Mouse (Mus musculus) adrenal gland, postnatal 36 days (tissue): ENCODE results near the gene Lamp1. TPM values are rescaled to one million over a fixed set of nuclear protein-coding genes. Genes with fewer than 3 reads are reported as not detected.

Experiments
- DNase-seq, 2 experiments: peaks; one replicate each; pipeline ENCODE4 v3.0.0; 2021; ENCODE audit warnings: mixed read lengths in 1 of 2
- long read RNA-seq, 2 experiments: library from polyadenylated mRNA; stranded (forward); transcript quantifications; one replicate each; pipeline ENCODE4 v2.0.0; 2021; ENCODE audit warnings: borderline sequencing depth in 2 of 2
- total RNA-seq, 2 experiments: library from RNA; stranded (reverse); gene quantifications; 2 replicates each; pipeline ENCODE4 v1.2.3; 2021

Lamp1 gene
- total RNA-seq = 100 to 1,000 TPM; 442 to 454 TPM
- long read RNA-seq, experiment 1, transcript Lamp1-201 (9 exons, 2,229 nt) = major isoform, 475 of 612 reads
- long read RNA-seq, experiment 1, partial matches to known transcripts = 96 of 612 reads
- long read RNA-seq, experiment 1, other reads (novel, unspliced or antisense) = 41 of 612 reads
- long read RNA-seq, experiment 2, transcript Lamp1-201 (9 exons, 2,229 nt) = major isoform, 218 of 267 reads
- long read RNA-seq, experiment 2, partial matches to known transcripts = 30 of 267 reads
- long read RNA-seq, experiment 2, other reads (novel, unspliced or antisense) = 19 of 267 reads

GRCm38 (mm10) chr8:13158718-13159376 is at the start of gene Lamp1:
Lamp1 (plus strand) TSS chr8:13159161.
- peak; percentile 99 to 100 for DNase-seq

DNA sequence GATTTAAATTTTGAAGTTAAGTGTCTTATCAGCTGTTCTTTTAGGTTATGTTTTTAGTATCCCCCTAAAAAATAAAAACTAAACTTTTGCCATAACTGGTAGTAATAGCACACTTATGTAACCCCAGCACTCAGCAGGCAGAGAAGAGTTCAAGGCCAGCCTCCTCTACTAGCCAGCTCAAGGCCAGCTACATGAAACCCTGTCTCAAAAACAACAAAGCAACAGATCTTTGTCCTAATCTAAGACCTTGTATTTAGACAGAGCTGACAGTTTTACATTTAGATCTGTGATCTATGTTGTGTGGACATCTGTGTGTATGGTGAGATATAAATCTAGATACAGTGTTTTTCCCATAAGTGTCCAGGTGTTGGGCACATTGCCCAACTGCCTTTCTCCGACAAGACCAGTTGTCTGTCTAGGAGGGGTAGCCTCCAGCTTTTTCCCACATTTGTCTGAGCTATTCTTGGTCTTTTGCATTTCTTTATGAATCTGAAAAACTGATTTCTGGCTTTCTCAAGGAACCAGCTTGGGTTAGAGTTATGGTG is 49.5 kb upstream of the Lamp1 start:
- peak; percentile 52 to 60 for DNase-seq

- no peak for DNase-seq
These were observed 47.0 kb upstream of the Lamp1 start for GRCm38 (mm10) chr8:13111917-13112316.

DNA sequence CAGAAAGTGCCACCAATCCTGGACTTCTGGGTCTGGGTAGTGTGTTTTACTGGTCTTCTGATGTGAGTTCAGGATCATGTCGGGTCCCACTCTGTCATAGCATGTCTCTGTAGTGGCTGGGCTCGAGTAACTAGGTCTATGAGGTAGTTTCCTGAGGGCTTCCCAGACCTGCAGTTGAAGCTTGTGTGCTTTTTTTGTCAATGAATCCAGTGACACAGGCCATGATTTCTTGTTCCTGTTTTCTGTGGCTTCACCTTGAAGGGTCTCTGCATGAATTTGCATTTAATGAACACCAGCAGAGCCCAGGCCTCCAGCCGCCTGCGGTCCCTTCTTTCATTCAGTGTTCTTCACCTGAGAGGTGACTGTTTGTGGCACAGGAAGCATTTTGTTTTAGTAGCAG is 45.7 kb upstream of the Lamp1 start:
- no peak for DNase-seq

GRCm38 (mm10) chr8:13117096-13117495 is 41.9 kb upstream of the Lamp1 start:
- DNase-seq = peak; percentile 85 to 86

DNA sequence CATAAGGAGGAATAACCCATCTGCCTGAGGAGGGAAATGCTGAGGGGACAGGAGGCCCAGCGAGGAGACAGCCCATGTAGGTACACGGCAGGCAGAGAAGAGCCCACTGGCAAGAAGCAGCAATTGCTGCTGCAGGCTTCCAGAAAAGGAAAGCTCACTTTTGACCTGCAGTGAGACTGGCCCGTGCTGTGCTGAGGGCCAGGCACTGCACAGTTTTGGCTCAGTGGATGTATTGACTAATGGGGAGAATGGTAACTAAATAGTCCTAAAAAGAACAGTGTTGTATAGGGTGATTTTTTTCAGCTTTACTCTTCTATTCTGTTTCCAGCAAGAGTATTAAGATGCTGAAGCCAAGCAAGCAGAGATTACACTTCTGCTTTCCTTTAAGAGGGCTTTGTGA is 40.4 kb upstream of the Lamp1 start:
- DNase-seq = no peak

- DNase-seq = no peak
These were observed 37.9 kb upstream of the Lamp1 start for GRCm38 (mm10) chr8:13120882-13121665.

- DNase-seq = no peak
These were observed 36.0 kb upstream of the Lamp1 start for GRCm38 (mm10) chr8:13122887-13123421.

DNA sequence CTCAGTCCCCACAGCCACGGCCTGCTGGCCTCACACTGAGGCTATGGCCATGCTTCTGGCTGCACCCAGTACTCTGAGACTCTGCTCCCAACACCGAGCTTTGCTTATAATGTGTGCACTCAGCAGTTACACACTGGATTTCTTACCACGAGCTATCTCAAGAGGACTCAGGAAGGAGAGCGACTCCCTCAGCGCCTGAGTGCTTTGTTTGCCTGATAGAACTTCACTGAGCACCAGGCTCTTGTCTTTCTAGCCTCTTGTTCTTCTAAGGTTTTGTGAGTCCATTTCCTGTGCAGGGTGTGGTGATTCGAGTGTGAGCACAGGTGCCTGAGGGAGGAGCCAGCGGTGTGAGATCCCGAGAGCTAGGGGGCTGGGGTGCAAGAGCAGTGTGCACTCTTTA is 34.1 kb upstream of the Lamp1 start:
- no peak for DNase-seq

- DNase-seq = peak; percentile 44 to 73
These were observed 26.7 kb upstream of the Lamp1 start for GRCm38 (mm10) chr8:13132220-13132619.

- DNase-seq = no peak
These were observed 19.2 kb upstream of the Lamp1 start for GRCm38 (mm10) chr8:13139641-13140182.

DNA sequence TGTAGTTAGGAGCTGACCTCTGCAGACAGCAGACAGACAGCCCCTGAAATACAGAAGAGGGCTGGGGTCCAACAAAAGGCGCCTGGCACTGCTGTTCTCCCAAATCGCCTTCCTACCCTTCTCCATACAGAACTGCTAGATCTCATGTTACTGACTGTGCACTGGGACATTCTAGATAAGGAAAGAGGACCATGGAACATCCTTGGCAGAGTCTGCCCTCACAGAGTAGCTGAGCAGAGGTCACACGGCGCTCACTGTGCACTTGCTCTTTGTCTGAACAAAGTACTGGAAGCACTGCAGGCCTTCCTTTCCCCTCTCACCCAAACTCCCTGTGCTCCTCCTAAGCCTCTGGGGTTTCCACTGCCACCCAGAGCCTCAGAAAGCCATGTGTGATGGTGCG is 17.3 kb upstream of the Lamp1 start:
- no peak for DNase-seq

DNA sequence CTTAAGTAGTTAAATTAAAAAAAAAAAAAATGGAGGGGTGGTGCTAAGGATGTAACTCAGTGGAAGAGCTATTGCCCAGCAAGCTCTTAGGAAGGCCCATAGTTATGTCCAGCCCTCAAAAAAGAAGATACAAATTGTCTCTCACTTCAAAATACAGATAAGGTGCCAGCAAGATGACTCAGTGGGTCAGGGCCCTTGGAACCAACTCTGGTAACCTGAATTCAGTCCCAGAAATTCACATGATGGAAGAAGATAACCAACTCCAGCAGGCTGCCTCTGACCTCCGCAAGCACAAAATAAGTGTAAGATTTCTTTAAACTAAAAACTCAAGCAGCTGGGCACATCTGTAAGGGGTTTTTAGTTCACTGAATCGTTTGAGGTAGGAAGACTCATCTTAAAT is 10.5 kb upstream of the Lamp1 start:
- DNase-seq = peak; percentile 62 to 64

DNA sequence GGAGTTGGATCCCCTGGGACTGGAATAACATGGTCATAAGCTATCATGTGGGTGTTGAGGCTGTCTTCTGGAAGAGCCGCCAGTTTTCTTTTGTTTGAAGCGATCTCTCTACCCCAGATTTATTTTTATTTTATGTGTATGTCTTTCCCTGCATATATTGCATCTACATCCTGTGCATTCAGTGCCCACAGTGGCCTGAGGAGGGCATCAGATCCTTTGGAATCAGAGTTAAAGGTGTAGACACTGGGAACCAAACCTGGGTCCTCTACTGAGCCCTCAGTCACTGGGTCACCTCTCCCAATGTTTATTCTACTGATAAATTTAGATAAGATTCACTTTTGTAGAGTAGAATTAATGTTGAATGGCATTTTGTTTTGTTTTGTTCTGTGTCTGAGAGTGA is 9.7 kb upstream of the Lamp1 start:
- no peak for DNase-seq

DNA sequence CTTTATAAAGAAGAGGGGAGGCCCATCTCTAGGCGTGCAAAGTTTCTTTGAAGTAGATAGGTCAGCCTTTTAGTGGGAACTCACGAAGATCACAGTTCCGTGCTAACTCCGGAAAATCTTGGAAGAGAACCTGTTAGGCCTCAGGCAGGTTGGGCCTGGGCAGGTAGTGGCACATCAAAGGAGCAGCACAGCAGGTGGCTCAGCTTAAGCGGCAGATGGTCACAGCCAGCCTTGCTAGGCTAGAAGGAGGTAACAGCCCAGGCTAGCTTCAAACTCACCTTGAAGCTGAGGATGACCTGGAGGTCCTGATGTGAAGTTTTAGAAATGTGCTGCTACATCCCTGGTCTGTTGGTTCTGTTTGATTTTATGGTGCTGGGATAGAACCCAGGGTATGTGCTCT is 9.1 kb upstream of the Lamp1 start:
- no peak for DNase-seq

GRCm38 (mm10) chr8:13150929-13151328 is 8.0 kb upstream of the Lamp1 start:
- DNase-seq = no peak

- DNase-seq = peak in 1 of 2 experiments; percentile 50
These were observed 4.9 kb upstream of the Lamp1 start for GRCm38 (mm10) chr8:13154099-13154498.

DNA sequence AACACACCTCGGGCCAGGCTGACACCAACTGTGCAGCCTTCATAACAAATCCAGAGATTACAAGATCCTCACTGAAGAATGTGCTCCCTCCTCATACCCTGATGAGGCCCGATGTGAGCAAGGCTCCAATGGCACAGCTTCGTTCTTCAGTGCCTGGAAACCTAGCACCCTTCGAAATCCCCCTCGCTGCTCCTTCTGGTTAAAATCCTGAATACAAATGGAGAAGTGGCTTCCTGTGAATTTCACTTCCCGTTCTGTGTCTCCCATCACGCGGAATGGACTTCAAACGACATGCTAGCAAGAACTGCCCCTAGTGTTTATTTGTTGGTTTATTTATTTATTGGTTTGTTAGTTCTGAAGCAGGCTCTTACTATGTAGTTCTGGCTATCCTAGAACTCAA is 3.6 kb upstream of the Lamp1 start:
- DNase-seq = no peak

GRCm38 (mm10) chr8:13156327-13157097 is 2.4 kb upstream of the Lamp1 start:
- DNase-seq = no peak

GRCm38 (mm10) chr8:13159377-13159881 is 468 bp downstream of the Lamp1 start:
- peak; percentile 35 to 36 for DNase-seq

DNA sequence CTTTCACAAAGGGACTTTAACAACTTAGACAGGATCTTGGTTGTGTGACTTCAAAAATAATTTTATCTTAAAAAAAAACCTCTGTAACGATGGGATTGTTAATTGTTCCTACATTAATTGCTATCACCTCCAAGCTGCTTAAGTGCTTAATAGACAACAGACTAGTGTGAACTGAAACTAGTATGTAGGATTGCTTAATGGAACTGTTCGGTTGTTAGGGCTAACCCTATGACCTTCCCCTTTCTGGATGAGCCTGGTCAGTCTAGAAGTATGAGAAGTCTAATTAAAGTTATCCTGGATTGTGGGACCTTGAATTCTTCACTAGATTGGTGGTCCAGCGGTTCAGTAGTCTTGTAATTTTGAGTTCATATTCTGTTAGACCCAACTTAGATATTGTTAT is 1.7 kb downstream of the Lamp1 start:
- no peak for DNase-seq
